Mouse (Mus musculus): ENCODE results near the gene Rab3gap1. TPM values are rescaled to one million over a fixed set of nuclear protein-coding genes. Genes with fewer than 3 reads are reported as not detected.

Rab3gap1 gene
- total and polyA plus RNA-seq, 3 experiments = 25.8 to 62.3 (median 45.5) TPM

DNA sequence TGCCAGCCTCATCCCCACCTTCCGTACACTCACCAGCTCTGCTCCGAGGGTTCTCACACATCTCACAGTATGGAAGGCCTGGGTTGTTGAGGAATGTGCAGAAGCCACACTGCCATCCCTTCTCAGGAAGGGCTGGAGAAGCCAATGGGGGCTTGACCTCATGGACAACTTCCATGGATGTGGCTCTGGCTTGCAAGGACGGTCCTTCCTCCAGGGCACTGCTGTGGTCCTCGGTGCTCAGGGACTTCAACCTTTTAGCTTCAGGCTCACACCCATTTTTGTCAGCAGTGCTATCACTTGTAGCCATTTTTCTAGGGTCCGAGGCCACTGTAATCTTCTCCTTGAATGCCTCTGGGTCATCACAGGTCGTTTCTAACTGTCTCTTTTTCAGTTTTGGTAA lies 107.5 kb downstream of the Rab3gap1 start:
- H3K4me1 ChIP-seq (ENCODE audit: control insufficient read depth in 1 of 2, insufficient read depth in 2 of 2, low read length in 2 of 2) = no peaks in the 10 kb centered on the region
- no peak for DNase-seq (ENCODE audit: low read depth, low spot score)
- no peaks in the 10 kb centered on the region for H3K36me3 ChIP-seq (ENCODE audit: control insufficient read depth in 1 of 2, insufficient read depth in 2 of 2, low read length in 2 of 2)
- no peak overlapping the region for H3K27ac ChIP-seq (ENCODE audit: control insufficient read depth, low read depth, low read length)
- H3K27me3 ChIP-seq (ENCODE audit: control insufficient read depth in 1 of 2, insufficient read depth in 2 of 2, low read length in 2 of 2) = no peaks in the 10 kb centered on the region
- no peaks in the 10 kb centered on the region for H3K9me3 ChIP-seq (replicated peaks; ENCODE audit: insufficient read depth, low read length)
- no peak overlapping the region for H3K4me3 ChIP-seq (ENCODE audit: control insufficient read depth in 1 of 2, insufficient read depth in 1 of 2, low read depth in 2 of 2, low read length in 2 of 2)
- no peaks in the 10 kb centered on the region for H3K79me2 ChIP-seq (ENCODE audit: control insufficient read depth, insufficient read depth, low read length, poor library complexity)
- H3K9ac ChIP-seq (ENCODE audit: control insufficient read depth, low read depth, low read length, poor library complexity, severe bottlenecking) = no peak overlapping the region
- no peak for TF ChIP-seq CHD2 (IDR thresholded peaks at IDR 0.05; ENCODE audit: low read length)

DNA sequence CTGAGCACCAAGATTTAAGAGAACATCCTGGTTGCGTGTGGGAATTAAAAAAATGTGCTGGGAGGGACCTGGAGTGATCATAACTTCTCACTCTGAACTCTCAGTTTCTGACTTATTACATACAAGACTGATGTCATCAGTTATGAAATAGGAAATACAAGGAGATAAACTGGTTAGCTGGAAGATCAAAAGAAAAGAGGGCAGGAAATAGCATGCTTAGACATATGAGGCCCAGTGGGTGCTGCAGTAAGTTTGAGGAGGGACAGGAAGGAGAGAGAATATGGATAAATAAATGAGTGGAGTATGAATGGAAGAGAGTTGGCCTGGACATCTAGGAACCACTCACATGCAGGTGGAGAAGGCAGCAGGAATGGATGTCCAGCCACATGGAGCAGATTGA lies 109.6 kb downstream of the Rab3gap1 start:
- Histone ChIP-seq H3K27me3 (ENCODE audit: control insufficient read depth in 1 of 2, insufficient read depth in 2 of 2, low read length in 2 of 2) (no peaks in the 10 kb centered on the region), H3K9ac (ENCODE audit: control insufficient read depth, low read depth, low read length, poor library complexity, severe bottlenecking) (no peak overlapping the region), H3K79me2 (ENCODE audit: control insufficient read depth, insufficient read depth, low read length, poor library complexity) (no peaks in the 10 kb centered on the region), H3K4me1 (ENCODE audit: control insufficient read depth in 1 of 2, insufficient read depth in 2 of 2, low read length in 2 of 2) (no peaks in the 10 kb centered on the region), H3K27ac (ENCODE audit: control insufficient read depth, low read depth, low read length) (no peak overlapping the region), H3K9me3 (replicated peaks; ENCODE audit: insufficient read depth, low read length) (no peaks in the 10 kb centered on the region), H3K4me3 (ENCODE audit: control insufficient read depth in 1 of 2, insufficient read depth in 1 of 2, low read depth in 2 of 2, low read length in 2 of 2) (no peak overlapping the region), H3K36me3 (ENCODE audit: control insufficient read depth in 1 of 2, insufficient read depth in 2 of 2, low read length in 2 of 2) (no peaks in the 10 kb centered on the region)
- DNase-seq (ENCODE audit: low read depth, low spot score) = no peak
- TF ChIP-seq POLR2AphosphoS5 (IDR thresholded peaks at IDR 0.05; ENCODE audit: borderline replicate concordance, low read depth, low read length) (no peak), USF2 (IDR thresholded peaks at IDR 0.05; ENCODE audit: borderline replicate concordance in 1 of 2, insufficient read depth in 1 of 2, low read depth in 1 of 2, low read length in 2 of 2) (no peak), ELF1 (IDR thresholded peaks at IDR 0.05; ENCODE audit: low read depth, low read length) (no peak), HCFC1 (IDR thresholded peaks at IDR 0.05; ENCODE audit: low read depth, low read length) (no peak), TAL1 (IDR thresholded peaks at IDR 0.05; ENCODE audit: low read length) (no peak), ZMIZ1 (IDR thresholded peaks at IDR 0.05; ENCODE audit: low read depth, low read length) (no peak), KAT2A (conservative IDR thresholded peaks at IDR 0.05; ENCODE audit: low read depth, low read length) (no peak), RAD21 (IDR thresholded peaks at IDR 0.05; ENCODE audit: low read depth, low read length) (no peak), RCOR1 (IDR thresholded peaks at IDR 0.05; ENCODE audit: low read depth, low read length) (no peak)

DNA sequence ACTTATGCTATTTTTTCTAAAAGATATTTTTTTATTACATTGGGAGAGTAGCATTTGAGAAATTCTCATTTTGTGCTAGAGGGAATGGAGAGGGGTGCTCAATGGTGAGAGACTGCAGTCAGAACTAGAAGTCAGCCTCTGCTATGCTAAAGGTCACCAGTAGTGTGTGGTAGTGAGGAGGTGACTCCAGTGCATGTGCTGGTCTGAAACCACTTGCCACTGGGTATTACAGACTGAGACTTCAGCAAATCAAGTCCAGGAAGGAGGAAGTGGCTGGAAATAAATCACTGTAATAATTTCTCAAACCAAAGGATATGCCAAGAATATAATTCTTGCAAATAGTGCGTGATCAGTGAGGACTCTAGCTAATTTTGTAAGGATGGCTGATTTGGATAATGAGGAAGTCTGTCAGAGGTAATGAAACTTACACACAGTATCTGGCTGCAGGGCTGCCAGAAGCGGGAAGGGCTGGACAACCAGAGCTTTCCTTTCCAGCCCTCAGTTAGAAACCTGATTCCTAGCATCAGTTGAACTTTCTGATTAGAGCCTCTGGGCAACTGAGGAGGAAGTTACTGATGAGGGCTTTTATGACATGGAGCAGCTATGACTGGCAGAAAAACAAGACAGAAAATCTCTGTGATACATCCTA lies 112.5 kb downstream of the Rab3gap1 start:
- H3K9me3 ChIP-seq (replicated peaks; ENCODE audit: insufficient read depth, low read length) = no peaks in the 10 kb centered on the region
- no peaks in the 10 kb centered on the region for H3K27me3 ChIP-seq (ENCODE audit: control insufficient read depth in 1 of 2, insufficient read depth in 2 of 2, low read length in 2 of 2)
- H3K79me2 ChIP-seq (ENCODE audit: control insufficient read depth, insufficient read depth, low read length, poor library complexity) = no peaks in the 10 kb centered on the region
- peaks cover 0 to 3% of the 10 kb centered on the region in 2 experiments; a peak in 2 of 4 replicates for H3K36me3 ChIP-seq (ENCODE audit: control insufficient read depth in 1 of 2, insufficient read depth in 2 of 2, low read length in 2 of 2)
- H3K9ac ChIP-seq (ENCODE audit: control insufficient read depth, low read depth, low read length, poor library complexity, severe bottlenecking) = no peak overlapping the region
- no peak for TF ChIP-seq ZMIZ1 (IDR thresholded peaks at IDR 0.05; ENCODE audit: low read depth, low read length)
- TF ChIP-seq ZKSCAN1 (IDR thresholded peaks at IDR 0.05; ENCODE audit: low read depth, low read length) = no peak
- no peak for TF ChIP-seq BHLHE40 (IDR thresholded peaks at IDR 0.05; ENCODE audit: borderline replicate concordance, low read depth, low read length)
- TF ChIP-seq USF1 (IDR thresholded peaks at IDR 0.05; ENCODE audit: low read depth, low read length) = no peak
- no peak for TF ChIP-seq E2F4 (IDR thresholded peaks at IDR 0.05; ENCODE audit: borderline replicate concordance, low read depth, low read length)
- no peak for TF ChIP-seq HCFC1 (IDR thresholded peaks at IDR 0.05; ENCODE audit: low read depth, low read length)
- no peak for TF ChIP-seq GABPA (IDR thresholded peaks at IDR 0.05; ENCODE audit: low read depth, low read length)
- no peak for TF ChIP-seq GATA1 (IDR thresholded peaks at IDR 0.05; ENCODE audit: low read depth, low read length)
- TF ChIP-seq NELFE (IDR thresholded peaks at IDR 0.05; ENCODE audit: low read depth, low read length) = no peak
- TF ChIP-seq MAFK (IDR thresholded peaks at IDR 0.05; ENCODE audit: borderline replicate concordance, low read depth, low read length) = no peak
- TF ChIP-seq POLR2A (IDR thresholded peaks at IDR 0.05; ENCODE audit: control insufficient read depth in 1 of 2, insufficient read depth in 1 of 2, low read depth in 1 of 2, low read length in 2 of 2, poor library complexity in 1 of 2) = no peak
- no peak for TF ChIP-seq TAL1 (IDR thresholded peaks at IDR 0.05; ENCODE audit: low read length)
- no peak overlapping the region for H3K4me3 ChIP-seq (ENCODE audit: control insufficient read depth in 1 of 2, insufficient read depth in 1 of 2, low read depth in 2 of 2, low read length in 2 of 2)
- no peak overlapping the region for H3K27ac ChIP-seq (ENCODE audit: control insufficient read depth, low read depth, low read length)
- peaks cover 3 to 4% of the 10 kb centered on the region in 2 experiments; a peak in 3 of 4 replicates for H3K4me1 ChIP-seq (ENCODE audit: control insufficient read depth in 1 of 2, insufficient read depth in 2 of 2, low read length in 2 of 2)
- peak; percentile 29 for DNase-seq (ENCODE audit: low read depth, low spot score)
